Mouse (Mus musculus) heart, adult 2 months (tissue): Measurements from ENCODE around the gene Aebp1. TPM values are rescaled to one million over a fixed set of nuclear protein-coding genes. Genes with fewer than 3 reads are reported as not detected.
A peak's percentile ranks its signal among the peaks of the same experiment; 100 is the strongest.

Source experiments
- DNase-seq, 2 experiments: peaks; one replicate each; pipeline ENCODE4 v3.0.0; 2021
- H3K27ac ChIP-seq: fragments of 200-600 bp; 2 replicates; pipeline ENCODE4 v1.8.1; 2022
- H3K27me3 ChIP-seq: fragments of 200-500 bp; 2 replicates; pipeline ENCODE4 v1.6.1; 2012; ENCODE audit warnings: mild to moderate bottlenecking, low read length, inconsistent platforms, mixed read lengths; ENCODE audit not compliant: control insufficient read depth, insufficient read depth
- H3K36me3 ChIP-seq: fragments of 200-500 bp; 2 replicates; pipeline ENCODE4 v1.6.1; 2012; ENCODE audit warnings: low read length, inconsistent platforms; ENCODE audit not compliant: control insufficient read depth, insufficient read depth
- H3K4me1 ChIP-seq: fragments of 200-500 bp; 2 replicates; pipeline ENCODE4 v1.6.1; 2011; ENCODE audit warnings: low read length; ENCODE audit not compliant: control insufficient read depth, insufficient read depth
- H3K4me3 ChIP-seq: fragments of 200-600 bp; 2 replicates; pipeline ENCODE4 v1.8.1; 2022
- H3K79me2 ChIP-seq: fragments of 200-500 bp; replicated peaks from 2 replicates; pipeline ENCODE4 v1.6.1; 2012; ENCODE audit warnings: mild to moderate bottlenecking, inconsistent platforms, low read length, moderate library complexity, mixed read lengths; ENCODE audit not compliant: control insufficient read depth, insufficient read depth
- H3K9ac ChIP-seq: fragments of 200-500 bp; 2 replicates; pipeline ENCODE4 v1.6.1; 2012; ENCODE audit warnings: low read depth, mild to moderate bottlenecking, control low read depth, inconsistent platforms, low read length, mixed read lengths
- CTCF ChIP-seq: fragments of 200-600 bp; IDR thresholded peaks from 2 replicates; pipeline ENCODE4 v1.8.1; 2022; ENCODE audit warnings: antibody characterized with exemption, mild to moderate bottlenecking, moderate library complexity
- EP300 ChIP-seq: fragments of 200-500 bp; IDR thresholded peaks from 2 replicates; pipeline ENCODE4 v1.6.1; 2011; ENCODE audit warnings: low read depth, low read length, control low read depth; ENCODE audit not compliant: insufficient read depth
- POLR2A ChIP-seq: fragments of 200-500 bp; IDR thresholded peaks from 2 replicates; pipeline ENCODE4 v1.6.1; 2011; ENCODE audit warnings: mild to moderate bottlenecking, low read depth, low read length, control low read depth; ENCODE audit not compliant: insufficient read depth
- WGBS: fragments of 180-500 bp; shearing (Covaris S2); methylation state at CpG from one replicate; pipeline ENCODE4 v1.1.7; 2018; 5-methylcytosine and 5-hydroxymethylcytosine counted together
- intact Hi-C: fragments of 180-260 bp; cut with DNase I; formaldehyde crosslinking; loops from one replicate; pipeline ENCODE4 v1.15.1; 2025
- polyA plus RNA-seq: library from polyadenylated mRNA; depleted of rRNA; stranded (reverse); fragments of >200 nt; gene quantifications from 2 replicates; pipeline ENCODE4 v1.2.3, GENCODE M21; 2012
- total RNA-seq, 2 experiments: library from RNA; stranded (reverse); gene quantifications; 2 replicates each; pipeline ENCODE4 v1.2.3; 2021

The Aebp1 gene
- total and polyA plus RNA-seq, 3 experiments, result 18.6 to 33.3 (median 19.9) TPM

DNA sequence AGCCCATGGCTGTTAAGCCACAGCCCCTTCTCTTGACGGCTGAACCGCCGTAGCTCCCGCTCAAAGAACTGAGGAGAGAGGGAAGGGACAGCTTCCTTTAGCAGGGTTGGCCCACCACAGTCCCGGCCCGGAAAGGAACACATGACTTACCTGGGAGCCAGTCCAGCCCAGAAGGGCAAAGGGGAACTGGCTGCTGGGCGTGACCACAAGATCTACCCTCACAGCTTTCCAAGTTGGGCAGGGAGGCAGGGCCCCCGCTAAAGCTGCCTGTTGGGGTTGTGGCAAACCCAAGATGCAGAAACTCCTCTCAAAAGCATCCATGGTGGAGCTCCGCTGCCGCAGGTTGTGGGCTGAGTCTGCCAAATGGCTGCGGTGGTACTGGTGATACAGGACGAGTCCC is 32.4 kb upstream of the Aebp1 start:
- WGBS, result 85% methylated on average over 12 of the region's 12 CpGs
- Histone ChIP-seq H3K79me2 (no peaks in the 10 kb centered on the region), H3K9ac (no peak overlapping the region), H3K27ac (no peak overlapping the region), H3K4me3 (no peak overlapping the region), H3K4me1 (no peaks in the 10 kb centered on the region), H3K27me3 (no peaks in the 10 kb centered on the region), H3K36me3 (no peaks in the 10 kb centered on the region)
- intact Hi-C loops, result no loop called here
- TF ChIP-seq POLR2A (no peak), CTCF (no peak)
- DNase-seq, result no peak

DNA sequence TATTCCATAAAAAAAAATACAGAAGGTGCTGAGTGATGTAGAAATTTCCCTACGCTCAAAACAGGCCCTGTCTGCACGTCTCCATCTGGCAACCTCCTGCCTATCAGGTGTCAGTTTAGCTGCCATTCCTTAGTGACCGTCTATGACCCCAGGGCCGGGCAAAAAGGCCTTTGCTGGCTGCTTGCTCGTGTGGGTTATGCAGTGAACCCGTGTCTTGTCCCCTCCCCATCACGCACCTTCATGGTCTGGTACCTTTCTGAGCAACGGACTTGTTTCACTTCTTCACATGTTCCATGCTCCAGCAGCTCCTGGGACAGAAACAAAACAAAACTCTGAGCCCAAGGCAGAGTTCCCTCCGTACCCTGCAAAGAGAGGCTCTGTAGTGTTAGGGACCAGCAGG is 27.2 kb upstream of the Aebp1 start:
- no peaks in the 10 kb centered on the region for H3K36me3 ChIP-seq
- intact Hi-C loops, result no loop called here
- WGBS, result 77% methylated on average over 9 of the region's 9 CpGs
- H3K27me3 ChIP-seq, result no peaks in the 10 kb centered on the region
- no peak overlapping the region for H3K4me3 ChIP-seq
- no peak overlapping the region for H3K27ac ChIP-seq
- no peak for TF ChIP-seq EP300
- no peak for TF ChIP-seq CTCF
- TF ChIP-seq POLR2A, result no peak
- H3K79me2 ChIP-seq, result no peaks in the 10 kb centered on the region
- peaks cover 2% of the 10 kb centered on the region; the same call in 1 of the 2 replicates for H3K4me1 ChIP-seq
- no peak overlapping the region for H3K9ac ChIP-seq
- no peak for DNase-seq

DNA sequence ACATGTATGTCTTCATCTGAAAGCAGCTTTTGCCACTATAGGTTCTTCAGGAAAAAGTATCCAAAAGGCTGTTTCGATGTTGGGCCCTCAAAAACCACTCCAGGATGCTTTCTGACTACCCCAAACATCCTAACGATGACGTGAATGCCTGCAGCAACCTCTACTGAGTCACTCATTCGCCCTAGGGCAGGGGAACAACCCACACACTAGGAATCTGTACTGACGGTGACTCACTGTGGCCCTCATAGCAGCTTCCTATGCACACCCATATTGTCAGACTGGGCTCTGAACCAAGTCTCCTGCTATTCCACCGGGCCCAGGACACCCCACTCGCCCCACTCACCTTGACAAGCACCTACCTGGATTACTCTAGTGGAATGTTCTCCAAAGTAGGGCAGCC is 26.7 kb upstream of the Aebp1 start:
- no peaks in the 10 kb centered on the region for H3K36me3 ChIP-seq
- WGBS, result 81% methylated on average over 7 of the region's 7 CpGs
- no peak overlapping the region for H3K4me3 ChIP-seq
- no peaks in the 10 kb centered on the region for H3K27me3 ChIP-seq
- no peak for DNase-seq
- TF ChIP-seq POLR2A (no peak), CTCF (no peak), EP300 (no peak)
- no peaks in the 10 kb centered on the region for H3K79me2 ChIP-seq
- no peak overlapping the region for H3K9ac ChIP-seq
- intact Hi-C loops, result no loop called here
- no peak overlapping the region for H3K27ac ChIP-seq
- H3K4me1 ChIP-seq, result peaks cover 2% of the 10 kb centered on the region; the same call in 1 of the 2 replicates

DNA sequence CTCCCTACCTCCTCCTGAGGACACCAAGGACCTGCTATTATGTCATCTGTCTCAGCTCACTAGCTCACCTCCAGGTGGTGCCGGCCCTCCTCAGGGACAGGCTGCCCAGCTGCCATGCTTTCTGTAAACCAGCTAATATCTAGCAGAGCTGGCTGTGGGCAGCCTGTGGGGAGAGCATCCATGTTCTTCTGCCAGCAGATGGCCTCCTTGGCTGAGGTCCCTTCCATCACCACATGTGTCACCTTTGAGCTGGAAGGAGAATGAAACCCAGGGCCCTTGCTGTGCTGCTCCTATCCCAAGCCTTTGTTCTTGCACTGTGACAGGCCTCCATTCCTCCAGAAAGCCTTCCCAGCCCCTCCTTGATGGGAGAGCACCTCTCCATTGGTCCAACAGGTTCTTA is 25.6 kb upstream of the Aebp1 start:
- H3K36me3 ChIP-seq, result no peaks in the 10 kb centered on the region
- no peak overlapping the region for H3K4me3 ChIP-seq
- DNase-seq, result no peak
- no peaks in the 10 kb centered on the region for H3K79me2 ChIP-seq
- no peak overlapping the region for H3K27ac ChIP-seq
- H3K27me3 ChIP-seq, result no peaks in the 10 kb centered on the region
- H3K4me1 ChIP-seq, result peaks cover 2% of the 10 kb centered on the region; the same call in 1 of the 2 replicates
- H3K9ac ChIP-seq, result no peak overlapping the region
- TF ChIP-seq POLR2A, result no peak
- TF ChIP-seq CTCF, result peak; percentile 34
- 74% methylated on average over 1 of the region's 1 CpGs for WGBS
- intact Hi-C loops, result loop anchor here (2.0 kb wide), 2 partner anchors 43 to 47 kb away; partner anchors contain the start of genes Dbnl and Pold2

DNA sequence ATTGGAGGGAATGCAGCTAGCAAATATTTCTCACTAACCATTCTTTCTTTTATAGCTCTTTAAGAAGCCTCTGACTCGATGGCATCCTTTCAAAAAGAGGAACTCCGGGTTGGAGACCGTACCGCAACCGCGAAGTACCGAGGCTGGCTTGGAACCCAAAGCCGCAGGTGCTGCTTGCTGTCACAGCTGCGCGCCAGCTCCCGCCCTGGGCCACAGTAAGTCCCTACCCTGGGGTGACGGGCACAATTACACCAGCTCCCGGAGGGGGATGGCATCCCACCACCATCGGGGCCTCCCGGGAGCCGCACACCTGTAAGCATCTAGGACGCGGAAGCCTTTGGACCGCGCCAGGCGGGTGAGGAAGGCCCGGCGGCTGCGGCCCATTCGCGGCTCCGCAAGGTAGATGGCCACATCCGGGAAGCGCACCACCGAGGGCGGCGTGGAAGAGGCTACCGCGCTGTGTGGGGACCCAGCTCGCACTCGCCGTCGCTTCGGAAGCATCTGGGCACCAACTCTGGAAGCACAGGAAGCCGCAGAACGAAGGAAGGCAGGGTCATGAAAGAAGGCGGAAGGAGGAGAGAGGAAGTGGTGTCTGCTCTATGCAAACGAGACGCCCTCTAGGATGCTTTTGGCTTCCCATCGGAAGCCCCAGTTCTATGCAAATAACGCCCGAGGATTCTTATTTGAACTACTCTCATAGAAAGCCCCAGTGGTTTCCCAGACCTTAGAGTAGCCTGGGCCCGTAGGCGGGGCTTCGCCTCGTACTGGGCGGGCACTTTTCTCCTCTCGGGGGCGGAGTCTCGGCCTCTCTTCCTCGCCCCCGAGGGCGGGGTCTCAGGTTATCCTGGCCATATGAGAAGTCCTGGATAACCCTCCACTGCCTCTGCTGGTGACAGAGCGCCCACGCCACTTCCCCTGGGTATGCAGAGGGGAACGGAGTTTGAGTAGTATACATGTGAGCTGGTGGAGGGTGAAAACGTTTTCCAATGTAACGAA is 24.2 kb upstream of the Aebp1 start, which contains the start of gene Polm:
Gene Polm (minus strand): TSS at position 766 of the 996 bp plus-strand sequence.
- Histone ChIP-seq H3K9ac (peak within 1 kb of the TSS; percentile 80), H3K27ac (peak within 1 kb of the TSS; percentile 74), H3K36me3 (no peaks in the 10 kb centered on the region), H3K27me3 (no peaks in the 10 kb centered on the region), H3K4me3 (peak within 1 kb of the TSS; percentile 74), H3K79me2 (no peaks in the 10 kb centered on the region), H3K4me1 (peaks cover 2% of the 10 kb centered on the region; the same call in 1 of the 2 replicates)
- DNase-seq, result peak; percentile 94 to 95
- intact Hi-C loops, result loop anchor here (2.0 kb wide), 2 partner anchors 41 to 49 kb away; partner anchors contain the start of genes Dbnl and Pold2
- TF ChIP-seq POLR2A, result no peak; the same call in none of the 2 replicates
- 0 out of 2 replicates have a peak, but pooled peaks have one; percentile 16 for TF ChIP-seq EP300
- TF ChIP-seq CTCF, result peak; percentile 90
- under 1% methylated on average over 63 of the region's 63 CpGs for WGBS

DNA sequence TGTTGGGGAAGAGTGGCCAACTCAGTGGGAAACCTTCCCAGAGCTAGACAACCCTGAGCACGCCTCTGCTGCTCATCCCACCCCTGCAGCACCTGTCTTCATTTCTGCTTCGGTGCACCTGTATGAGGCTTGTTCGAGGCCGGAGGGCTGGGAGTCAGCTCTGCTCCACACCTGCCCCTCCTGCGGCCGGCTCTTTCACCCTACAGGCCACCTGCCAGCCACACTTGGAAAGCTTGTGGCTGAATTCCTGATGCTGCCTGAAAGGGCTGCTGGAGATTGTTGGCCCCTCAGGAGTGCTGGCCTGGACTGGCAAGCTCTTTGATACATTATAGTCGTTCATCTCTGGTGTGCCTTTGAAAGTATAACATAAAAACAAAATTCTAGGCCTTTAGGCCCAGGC is 21.4 kb upstream of the Aebp1 start:
- H3K9ac ChIP-seq, result no peak overlapping the region
- TF ChIP-seq POLR2A (no peak), EP300 (no peak), CTCF (no peak)
- H3K27ac ChIP-seq, result no peak overlapping the region
- 82% methylated on average over 7 of the region's 7 CpGs for WGBS
- peaks cover 2% of the 10 kb centered on the region; the same call in 1 of the 2 replicates for H3K4me1 ChIP-seq
- no peak overlapping the region for H3K4me3 ChIP-seq
- intact Hi-C loops, result no loop called here
- H3K36me3 ChIP-seq, result no peaks in the 10 kb centered on the region
- peak in 1 of 2 experiments; percentile 13 for DNase-seq
- H3K79me2 ChIP-seq, result no peaks in the 10 kb centered on the region
- no peaks in the 10 kb centered on the region for H3K27me3 ChIP-seq
